Mouse (Mus musculus) fat pad, adult 2 months (tissue): ENCODE data around the gene Ube2cbp.
A peak's percentile ranks its signal among the peaks of the same experiment; 100 is the strongest.

Experiments used
- DNase-seq: peaks from one replicate; pipeline ENCODE4 v3.0.0-alpha.2; 2011; ENCODE audit warnings: low read depth, low spot score; ENCODE audit errors: extremely low read depth

Gene Ube2cbp

DNA sequence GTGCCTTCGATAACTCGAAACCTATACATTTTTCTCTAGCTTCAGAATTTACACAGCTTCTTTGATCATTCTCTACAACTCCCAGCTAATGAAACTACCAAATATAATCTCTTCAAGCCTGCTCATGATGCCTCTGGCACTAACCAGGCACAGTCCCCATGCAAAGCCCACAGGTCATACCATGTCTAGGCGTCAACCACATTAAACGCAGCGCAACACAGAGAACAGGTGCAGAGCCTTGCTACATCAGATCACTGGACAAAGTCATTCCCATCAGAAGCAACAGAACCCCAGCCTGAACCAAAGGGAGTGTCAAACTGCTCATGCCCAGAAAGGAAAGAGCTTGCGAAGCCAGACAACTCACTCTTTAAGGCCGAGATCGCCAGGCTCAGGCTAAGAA lies 28.1 kb downstream of the Ube2cbp start:
- no peak for DNase-seq

DNA sequence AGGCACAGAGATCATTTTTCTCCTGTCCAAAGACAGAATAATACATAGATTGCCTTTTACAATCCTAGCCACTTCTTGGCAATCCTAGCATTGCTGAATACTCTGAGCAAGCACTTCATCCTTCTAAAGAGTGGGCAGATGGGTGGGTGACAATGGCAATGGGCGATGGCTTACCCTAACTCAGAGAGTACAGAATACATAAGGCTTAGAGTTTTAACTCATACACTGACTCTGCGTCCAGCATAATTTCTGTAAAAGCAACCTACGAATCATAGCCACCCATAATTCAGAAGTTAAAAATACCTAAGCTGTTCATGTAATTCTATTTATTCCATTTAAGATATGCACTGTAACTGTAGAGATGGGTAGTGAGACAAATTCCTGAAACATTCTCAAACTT lies 29.2 kb downstream of the Ube2cbp start:
- no peak for DNase-seq

DNA sequence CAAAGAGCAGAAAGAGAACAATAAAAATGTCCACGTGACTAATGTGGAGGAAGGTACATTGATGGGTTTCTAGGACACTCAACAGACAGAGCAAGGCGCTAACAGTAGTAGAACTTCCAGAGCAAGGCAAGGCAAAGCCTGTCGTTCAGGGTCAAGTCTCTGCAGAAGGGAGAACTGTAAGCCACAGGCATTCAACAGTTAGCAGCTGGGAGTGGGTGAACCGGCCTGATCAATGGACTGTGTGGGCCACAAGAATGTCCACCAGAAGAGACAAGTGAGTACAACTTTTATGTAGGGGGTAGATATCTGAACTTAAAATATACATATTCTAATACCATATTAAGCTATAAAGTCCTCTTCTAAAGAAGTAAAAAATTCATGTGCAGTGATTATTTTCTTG lies 41.4 kb downstream of the Ube2cbp start:
- DNase-seq, result no peak

DNA sequence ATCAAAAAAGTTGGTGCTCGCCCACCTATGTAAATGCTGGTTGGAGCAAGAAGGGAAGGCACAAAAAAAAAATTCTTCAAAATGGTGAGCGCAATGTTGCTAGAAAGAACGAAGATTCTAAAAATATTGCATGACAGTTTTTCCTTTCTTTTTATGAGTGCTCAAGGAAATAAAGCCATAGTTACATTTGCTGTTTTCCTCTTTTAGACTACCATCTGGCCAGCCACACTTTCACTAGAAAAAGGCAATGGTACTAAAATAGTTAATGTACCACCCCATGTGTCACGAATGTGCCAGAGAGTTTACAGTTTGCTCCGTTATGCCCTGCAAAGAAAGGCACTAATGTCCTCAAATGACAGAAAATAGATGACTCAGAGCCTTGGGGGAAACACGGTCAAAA lies 45.4 kb downstream of the Ube2cbp start:
- no peak for DNase-seq

DNA sequence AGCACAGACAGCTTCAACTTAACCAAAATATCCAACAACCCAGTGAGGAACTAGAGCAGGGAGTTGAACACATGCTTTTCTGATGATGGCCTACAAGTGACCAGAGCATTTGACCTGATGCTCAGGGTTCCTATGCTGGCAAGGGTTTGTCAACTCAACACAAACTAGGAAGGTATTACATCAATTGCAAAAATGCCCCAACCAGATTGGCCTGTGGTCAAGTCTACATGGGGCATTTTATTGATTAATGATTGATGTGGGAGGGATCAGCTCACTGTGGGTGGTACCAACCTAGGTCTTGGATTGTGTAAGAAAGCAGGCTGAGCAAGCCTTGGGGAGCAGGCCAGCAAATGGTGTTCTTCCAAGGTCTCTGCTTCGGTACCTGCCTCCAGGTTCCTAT lies 46.8 kb downstream of the Ube2cbp start:
- DNase-seq, result no peak

DNA sequence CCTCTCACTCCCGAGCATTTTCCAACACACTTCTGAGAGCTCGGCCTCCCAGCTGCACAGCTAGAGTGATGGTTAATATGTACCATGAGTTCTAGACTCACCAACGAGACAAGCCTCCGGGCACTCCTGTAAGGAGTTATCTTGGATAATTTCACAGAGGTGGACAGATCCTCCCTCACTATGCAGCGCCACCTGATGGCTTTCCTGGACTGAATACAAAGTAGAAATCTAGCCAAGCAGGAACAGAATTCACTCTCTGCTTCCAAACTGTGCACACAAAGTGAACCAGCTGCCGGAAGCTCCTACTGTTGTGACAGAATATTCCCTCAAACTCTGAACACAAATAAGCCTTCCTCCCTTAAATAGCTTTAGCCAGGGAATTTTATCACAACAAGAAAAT lies 69.0 kb downstream of the Ube2cbp start:
- no peak for DNase-seq

DNA sequence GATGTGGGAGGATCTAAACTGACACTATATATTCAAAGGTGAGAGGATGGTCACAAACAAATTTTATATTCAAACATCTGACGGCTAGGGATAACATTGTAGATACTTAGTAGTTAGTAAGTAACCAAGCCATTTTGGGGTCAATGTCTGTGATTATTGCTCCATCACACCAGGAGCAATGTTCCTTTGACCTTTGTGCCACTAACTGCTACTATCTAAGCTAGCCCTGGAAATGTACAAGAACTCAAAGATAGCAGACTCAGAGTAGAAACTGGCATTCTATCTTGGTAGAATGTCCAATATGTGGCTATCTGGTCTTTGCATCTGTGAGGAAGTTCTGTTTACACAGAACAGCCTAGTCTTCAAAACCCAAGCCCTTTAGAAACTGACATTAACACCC lies 69.7 kb downstream of the Ube2cbp start:
- no peak for DNase-seq

DNA sequence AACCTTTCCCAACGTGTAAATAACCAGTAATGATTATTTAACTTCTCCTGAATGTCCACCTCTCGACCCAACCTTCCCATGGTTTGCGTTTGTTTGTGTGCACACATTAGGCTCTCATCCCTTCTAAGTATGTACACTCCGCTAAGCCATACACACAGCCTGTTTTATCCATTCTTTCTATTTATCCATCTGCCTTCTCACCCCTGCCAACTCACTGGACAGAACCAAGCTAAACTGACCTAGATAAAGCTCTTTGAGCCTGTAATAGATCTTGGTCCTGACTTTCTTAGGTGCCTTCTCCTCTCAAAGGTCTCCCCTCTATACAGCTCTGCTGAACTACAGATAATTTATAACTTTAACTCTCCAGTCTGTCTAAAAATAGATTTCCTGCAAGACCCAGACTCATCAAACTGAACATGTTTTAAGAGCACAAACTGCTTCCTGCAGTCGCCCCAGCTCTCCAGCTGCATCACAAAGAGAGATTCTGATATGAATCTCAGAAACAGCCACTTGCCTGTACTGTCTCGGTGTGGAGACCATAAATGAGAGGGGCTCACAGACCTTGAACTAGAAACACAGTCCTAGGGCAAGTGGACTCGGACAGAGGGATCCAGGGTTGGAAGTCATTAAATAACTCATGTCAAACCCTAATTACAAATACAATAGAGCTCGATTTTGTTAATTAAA lies 71.0 kb downstream of the Ube2cbp start:
- no peak for DNase-seq

DNA sequence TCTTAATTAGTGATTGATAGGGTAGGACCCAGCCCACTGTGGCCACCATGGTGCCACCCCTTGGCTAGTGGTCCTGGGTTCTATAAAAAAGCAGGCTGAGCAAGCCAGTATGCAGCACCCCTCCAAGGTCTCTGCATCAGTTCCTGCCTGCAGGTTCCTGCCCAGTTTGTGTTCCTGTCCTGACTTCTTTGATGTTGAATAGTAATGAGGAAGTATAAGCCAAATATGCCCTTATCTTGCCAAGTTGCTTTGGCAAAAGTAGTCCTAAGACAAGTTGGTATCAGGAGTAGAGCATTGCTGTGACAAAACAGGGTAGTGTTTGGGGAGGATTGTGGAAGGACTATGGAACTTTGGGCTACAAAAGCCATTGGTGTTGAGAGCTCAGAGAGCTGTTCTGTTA lies 73.3 kb downstream of the Ube2cbp start:
- DNase-seq, result no peak

DNA sequence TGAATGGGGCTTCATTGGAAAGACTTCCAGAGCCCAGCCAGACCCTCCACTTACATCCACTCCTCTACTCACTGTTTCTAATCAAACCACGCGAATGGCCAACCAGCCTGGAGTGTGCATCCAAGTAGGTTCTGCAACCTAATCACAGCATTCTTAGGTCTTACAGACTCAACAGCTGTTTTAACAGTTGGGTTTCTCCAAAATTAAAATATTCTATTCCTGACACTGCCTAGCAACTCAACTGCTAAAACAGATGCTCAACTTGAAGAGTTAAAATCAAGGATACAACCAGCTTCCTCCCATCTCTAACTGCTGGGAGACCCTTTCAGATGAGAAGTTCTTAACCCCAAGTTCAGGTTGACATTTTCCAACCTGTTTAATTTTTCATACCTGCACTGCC lies 74.0 kb downstream of the Ube2cbp start:
- DNase-seq, result no peak

DNA sequence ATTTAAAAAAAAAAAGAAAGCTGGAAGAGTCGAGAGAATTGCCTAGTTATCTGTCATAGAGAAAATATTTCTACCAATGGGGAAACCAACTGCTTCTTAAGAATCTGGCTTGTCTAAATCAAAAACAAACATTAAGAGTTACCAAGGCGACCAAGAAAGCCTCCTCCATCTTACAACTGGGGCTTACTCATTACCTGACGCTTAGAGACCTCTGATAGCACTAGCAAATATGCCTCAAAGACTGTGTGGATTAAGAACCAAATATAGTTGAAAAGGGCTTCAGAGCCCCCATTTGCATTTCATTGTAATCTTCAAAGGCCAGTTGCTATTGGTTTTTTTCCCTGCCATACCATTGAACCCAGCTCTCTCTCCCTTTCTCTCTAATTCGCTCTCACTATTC lies 76.2 kb downstream of the Ube2cbp start:
- no peak for DNase-seq

DNA sequence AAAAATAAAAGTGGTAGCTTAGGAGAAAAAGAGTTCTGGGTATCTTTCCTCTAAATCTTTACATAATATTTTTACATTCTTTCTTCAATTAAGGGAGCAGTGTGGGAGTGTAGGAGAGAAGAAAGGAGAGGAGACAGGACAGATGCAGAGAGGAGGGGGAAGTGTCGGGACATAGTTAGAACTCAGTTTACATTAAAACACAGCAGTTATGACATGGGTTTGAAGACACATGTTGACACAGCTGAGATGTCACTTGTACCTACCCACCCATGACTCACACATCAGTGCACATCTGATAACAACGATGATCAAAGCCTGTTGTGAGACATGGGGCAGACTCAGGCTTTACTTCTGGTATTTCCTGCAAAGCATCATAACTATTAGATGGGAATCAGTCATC lies 87.8 kb downstream of the Ube2cbp start:
- DNase-seq, result no peak

DNA sequence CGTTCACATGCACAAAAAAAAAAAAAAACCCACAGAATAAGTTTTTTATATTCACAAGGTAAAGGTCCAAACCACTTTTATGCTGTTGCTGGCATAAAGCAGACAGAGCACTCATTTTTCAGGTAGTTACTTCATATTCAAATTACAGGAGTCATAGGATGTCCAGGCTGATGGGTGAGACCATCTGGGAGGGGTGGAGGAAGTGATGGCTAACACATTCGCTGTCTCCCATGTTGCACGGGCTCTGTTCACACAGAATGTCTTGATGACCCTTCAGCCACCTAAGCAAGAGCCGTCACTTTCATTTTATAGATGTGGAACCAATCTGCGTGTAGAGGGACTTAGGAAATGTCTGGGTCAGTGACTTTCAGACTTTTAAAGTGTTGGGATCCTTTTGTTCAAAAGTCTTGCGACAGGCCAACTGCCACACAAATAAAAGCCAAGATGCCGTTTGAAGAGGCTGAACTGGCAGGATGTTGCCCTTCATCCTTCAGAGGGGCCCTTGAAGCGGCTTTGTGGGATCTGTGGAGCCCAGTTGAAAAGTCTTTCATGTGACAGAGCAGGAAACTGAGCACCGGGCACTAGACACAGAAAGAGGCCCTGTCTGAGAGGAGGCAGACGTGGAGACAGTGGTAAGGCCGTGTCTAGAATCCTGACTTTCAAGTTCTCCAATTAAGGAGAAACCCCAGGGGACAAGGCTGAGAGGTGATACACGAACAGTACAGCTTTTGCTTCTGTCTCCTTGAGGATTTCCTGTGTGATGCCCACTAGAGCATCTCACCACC lies 91.8 kb downstream of the Ube2cbp start:
- no peak for DNase-seq

DNA sequence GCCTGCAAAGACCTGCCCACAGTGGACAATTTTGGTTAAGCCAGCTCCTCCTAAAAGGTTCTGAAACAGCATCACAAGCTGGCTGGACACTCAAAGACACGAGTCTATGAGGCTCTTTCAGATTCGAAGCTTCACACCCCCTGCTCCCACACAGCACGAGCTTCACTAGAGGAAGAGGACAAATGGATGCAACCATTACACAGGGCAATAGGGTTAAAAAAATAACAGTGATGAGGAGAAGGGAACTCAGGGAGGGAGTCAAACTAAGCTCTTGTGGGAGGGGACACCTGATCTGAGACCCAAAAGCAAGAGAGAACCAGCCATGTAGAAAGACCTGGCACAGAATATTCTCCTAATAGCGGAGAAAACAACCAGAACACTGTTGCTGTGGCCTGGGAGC lies 95.5 kb downstream of the Ube2cbp start:
- no peak for DNase-seq

DNA sequence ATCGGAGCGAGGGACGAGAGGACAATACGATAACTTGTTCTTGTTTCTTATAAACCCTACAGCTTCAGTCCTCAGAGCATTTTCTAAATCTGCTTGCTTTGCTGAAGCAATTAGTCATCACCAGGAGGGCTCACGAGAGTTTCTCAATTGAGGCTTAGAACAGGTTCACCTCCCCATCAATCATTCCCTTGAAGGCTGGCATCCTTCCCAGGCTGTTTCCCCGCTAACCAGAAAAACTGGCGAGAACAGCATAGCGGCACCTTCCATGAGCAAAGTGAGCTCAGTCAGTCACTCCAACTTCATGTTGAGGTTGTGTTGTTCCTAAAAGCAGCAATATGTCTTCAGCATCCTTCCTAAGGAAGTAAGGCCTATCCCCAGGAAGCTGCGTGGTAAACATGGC lies 104.2 kb downstream of the Ube2cbp start:
- DNase-seq, result peak; percentile 56

DNA sequence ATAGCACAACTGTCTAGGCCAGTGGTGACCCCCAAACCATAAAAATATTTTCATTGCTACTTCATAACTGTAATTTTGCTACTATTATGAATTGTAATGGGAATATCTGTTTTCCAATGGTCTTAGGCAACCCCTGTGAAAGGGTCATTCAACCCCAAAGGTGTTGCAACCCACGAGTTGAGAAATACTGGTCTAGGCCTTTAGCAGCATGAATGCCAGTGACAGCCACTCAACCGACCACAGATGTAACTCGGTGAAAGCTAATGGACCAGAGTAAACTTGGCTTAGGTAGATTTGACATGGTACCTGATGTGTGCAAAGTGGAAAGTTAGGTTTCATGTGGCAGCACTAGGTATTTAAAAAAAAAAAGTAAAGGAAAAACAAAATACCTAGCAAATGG lies 108.9 kb downstream of the Ube2cbp start:
- peak; percentile 18 for DNase-seq

DNA sequence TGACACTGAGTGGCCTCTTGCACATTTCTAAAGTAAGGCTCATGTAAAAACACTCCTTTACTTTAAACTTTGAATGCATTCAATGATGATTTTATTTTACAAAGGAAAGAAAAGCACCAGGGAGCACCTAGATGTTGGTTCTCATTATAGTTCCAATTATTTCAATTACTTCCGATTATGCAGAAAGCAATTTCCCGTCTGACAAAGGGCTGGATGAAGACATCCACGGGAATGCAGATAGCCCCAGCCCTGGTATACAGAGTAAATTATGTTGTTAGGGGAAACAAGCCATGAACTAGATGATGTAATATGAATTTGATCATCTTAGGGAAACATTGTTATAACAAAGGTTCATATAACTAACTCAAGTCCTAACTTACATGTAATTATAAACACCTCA lies 113.3 kb downstream of the Ube2cbp start:
- no peak for DNase-seq

DNA sequence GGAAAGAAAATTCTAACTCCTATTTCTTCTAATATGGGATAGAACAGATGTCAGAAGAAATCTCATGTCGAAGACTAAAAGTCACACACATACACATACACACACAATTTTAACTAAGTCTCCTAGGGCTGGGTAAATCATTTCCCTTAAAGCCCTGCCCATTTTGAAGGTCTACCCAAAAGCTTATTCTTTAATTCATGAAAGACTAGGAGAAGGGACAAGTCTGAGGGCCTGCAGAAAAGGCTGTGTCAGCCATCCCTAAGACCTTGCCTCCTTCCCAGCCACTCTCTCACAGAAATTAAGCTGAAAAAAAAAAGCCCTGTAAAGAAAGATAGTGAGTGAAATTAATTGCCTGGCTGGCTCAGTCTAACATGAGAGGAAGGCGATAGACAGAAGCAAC lies 128.0 kb downstream of the Ube2cbp start:
- DNase-seq, result no peak

DNA sequence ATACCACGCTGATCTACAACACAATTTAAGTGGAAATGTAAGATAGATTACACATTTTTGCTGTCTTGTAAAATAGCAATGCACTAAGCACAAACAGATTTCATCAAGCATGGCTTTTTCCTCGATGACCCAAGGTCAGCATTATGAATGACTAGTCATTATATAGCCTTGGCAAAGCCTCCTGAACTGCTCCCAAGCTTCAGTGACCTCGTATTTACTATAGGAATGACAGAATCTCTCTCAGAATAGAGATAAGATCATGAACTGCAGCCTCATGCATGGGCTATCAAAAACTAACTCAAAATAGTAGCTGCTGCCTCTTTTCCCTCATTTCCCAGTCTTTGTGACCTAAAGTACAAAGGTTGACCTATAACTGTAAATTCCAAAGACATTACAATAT lies 128.4 kb downstream of the Ube2cbp start:
- no peak for DNase-seq

DNA sequence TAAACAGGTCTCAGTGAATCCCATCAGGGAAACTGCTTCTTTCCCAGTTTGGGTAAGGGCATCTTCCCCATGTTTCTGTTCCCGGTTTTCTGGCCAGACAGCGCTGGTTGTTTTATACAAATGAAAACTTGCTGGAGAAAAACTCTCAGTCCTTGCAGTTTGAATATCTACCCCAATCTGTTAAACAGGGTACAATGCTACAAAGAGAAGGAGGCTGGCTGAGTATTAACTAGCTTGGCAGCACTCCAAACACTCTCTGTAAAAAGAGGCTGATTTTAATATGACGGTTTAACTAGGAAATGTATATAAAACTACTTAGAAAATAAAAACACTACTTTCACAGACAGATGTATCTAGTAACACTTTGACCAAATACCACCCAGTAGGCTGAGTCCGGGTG lies 129.2 kb downstream of the Ube2cbp start:
- no peak for DNase-seq

DNA sequence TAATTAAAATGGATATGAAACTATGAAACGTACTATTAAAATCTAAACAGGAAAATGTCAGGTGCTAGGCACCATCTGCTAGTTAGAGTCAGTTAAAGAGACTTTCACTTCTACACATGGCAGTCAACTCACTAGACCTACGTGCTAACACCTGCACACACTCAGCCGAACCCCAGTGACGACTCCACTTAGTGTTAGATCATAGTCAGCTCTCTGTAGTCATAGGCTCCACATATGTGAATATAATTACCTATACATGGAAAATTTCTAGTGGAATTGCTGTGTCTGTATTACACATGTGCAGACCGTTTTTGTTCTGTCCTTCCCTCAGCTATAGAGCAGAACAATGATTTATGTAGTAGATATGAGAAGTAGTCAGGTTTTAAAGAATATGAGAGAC lies 130.4 kb downstream of the Ube2cbp start:
- DNase-seq, result no peak

DNA sequence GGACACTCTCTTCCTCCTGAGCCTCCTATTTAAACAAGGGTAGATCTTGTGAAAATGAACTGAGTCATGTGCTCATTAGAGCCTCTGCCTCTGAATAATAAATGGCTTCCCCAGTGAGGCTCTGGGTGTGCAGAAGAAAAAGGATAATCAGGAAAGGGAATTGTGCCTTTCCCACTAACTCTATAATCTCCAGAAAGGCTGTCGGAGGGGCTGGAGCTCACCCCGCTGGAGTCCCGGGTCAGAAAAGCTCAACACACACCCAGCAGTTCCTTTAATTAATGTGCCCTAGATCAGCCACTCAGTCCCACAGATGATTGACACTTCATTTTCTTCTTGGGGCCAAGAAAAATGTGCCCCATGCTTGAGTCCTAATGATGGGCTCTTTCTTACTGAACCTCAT lies 134.2 kb downstream of the Ube2cbp start:
- DNase-seq, result no peak

DNA sequence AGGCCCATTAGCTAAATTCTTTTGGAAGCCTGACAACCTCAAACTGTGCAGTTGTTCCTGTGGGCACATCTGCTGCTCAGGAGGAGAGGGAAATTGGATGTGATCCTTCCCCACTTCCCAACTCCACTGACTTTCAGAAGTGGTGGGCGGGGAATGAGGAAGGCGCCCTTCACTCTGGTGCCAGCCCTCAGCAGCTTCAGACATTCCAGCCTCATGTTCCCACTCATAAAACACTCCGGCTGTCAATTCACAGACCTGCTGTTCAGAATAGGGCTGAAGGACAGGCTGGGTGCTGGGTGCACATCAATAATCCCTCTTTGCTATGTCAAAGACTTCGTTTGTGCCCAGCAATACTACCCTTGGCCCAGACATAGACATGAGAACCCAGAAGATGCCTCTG lies 136.5 kb downstream of the Ube2cbp start:
- no peak for DNase-seq
